In the genomic region with DNA sequence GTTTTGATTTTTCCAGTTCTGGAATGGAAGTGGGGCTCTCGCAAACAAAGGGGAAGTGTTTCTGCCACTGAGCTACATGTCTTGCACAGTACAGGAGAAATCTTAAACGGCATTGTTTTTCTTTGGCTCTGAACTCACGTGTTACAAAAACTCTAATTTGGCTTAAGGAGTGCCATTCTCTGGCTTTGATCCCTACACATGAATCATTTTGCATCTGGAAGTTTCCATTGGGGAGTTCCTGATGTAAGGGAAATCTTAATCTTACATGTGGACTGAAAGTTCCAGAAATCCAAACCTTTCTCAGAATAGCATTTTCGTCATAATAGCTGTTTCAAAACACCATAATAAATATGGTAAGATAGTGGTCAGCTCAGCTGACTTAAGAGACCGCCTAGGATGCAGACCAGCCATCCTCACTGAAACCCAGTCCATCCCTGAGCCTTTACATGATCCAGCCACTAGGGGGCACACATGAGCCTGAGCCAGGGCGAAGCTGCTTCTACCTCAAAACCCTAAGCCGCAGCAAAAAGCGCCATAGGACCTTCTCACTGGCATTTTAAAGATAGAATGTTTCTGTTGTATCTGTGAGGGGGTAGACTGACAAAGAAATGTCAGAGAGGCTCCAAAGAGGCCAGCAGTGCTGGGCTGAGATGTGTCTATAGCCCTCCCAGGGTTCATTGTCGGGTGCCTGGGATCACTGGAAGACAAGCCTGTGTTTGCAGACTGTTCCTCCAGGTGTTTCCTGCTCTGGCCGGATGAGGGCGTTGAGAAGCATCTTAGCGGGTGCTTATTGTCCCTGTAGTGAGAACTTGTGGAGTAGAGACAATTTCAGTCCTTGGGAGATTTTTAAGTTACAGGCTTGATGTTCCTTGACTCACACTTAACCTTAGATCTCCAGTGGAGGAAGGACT, we compare ENCODE assay signal across 8 mouse cellular contexts. TPM values are rescaled to one million over a fixed set of nuclear protein-coding genes. Genes with fewer than 3 reads are reported as not detected.
A peak's percentile ranks its signal among the peaks of the same experiment; 100 is the strongest.
DNase-seq lines count a peak whose midpoint lies in the region; ATAC-seq lines count a peak whose summit lies in the region.

No protein-coding gene starts in this region.

- DNase-seq in adrenal gland, adult 2 months: peak; percentile 92
- peak; percentile 88 for DNase-seq in embryo, embryonic 11 days
- peak; percentile 77 to 83 for DNase-seq in gastrocnemius, postnatal 36 days
- peak; percentile 84 to 89 for DNase-seq in left cerebral cortex, postnatal 14 days (ENCODE audit: low spot score in 2 of 2)
- peak; percentile 86 for DNase-seq in midbrain, embryonic 10.5 days (ENCODE audit: low spot score)
- peak; percentile 90 for DNase-seq in right cerebral cortex, postnatal 4 days
- DNase-seq in MN1 (ENCODE audit: low spot score): no peak

- peak overlapping the region; percentile 42 for H3K4me2 ChIP-seq in intestine, embryonic 15.5 days (replicated peaks)

- no peak overlapping the region for H3K9ac ChIP-seq in intestine, embryonic 15.5 days

- H3K9me3 ChIP-seq in intestine, embryonic 15.5 days: no peaks in the 10 kb centered on the region
- H3K9me3 ChIP-seq in midbrain, embryonic 10.5 days (replicated peaks): no peaks in the 10 kb centered on the region

- H3K4me1 ChIP-seq in intestine, embryonic 15.5 days (replicated peaks): peaks cover 5% of the 10 kb centered on the region
- H3K4me1 ChIP-seq in midbrain, embryonic 10.5 days: peaks cover 26% of the 10 kb centered on the region

- H3K36me3 ChIP-seq in intestine, embryonic 15.5 days: no peaks in the 10 kb centered on the region
- H3K36me3 ChIP-seq in midbrain, embryonic 10.5 days: no peaks in the 10 kb centered on the region

- ATAC-seq in intestine, embryonic 15.5 days: peak; percentile 57; the same call in 1 of the 2 replicates

- 0 out of 2 replicates have a peak overlapping the region, but pooled peaks have one; percentile 9 for H3K27ac ChIP-seq in intestine, embryonic 15.5 days
- H3K27ac ChIP-seq in midbrain, embryonic 10.5 days (replicated peaks): peak overlapping the region; percentile 56

- no peak overlapping the region for H3K4me3 ChIP-seq in intestine, embryonic 15.5 days (replicated peaks)
- peak overlapping the region; percentile 45 for H3K4me3 ChIP-seq in midbrain, embryonic 10.5 days

- H3K27me3 ChIP-seq in intestine, embryonic 15.5 days (replicated peaks): no peaks in the 10 kb centered on the region
- peaks cover 25% of the 10 kb centered on the region for H3K27me3 ChIP-seq in midbrain, embryonic 10.5 days (ENCODE audit: low read depth, poor library complexity, severe bottlenecking)

- intact Hi-C loops in gastrocnemius, postnatal 36 days (cut with DNase I): loop anchor here (2.0 kb wide), 1 partner anchor 208 kb away; no protein-coding TSS in a partner anchor
- intact Hi-C loops in left cerebral cortex, postnatal 14 days (cut with DNase I): loop anchor here (5.0 kb wide), 2 partner anchors 109 to 209 kb away; no protein-coding TSS in a partner anchor

- WGBS in intestine, embryonic 15.5 days: 15% methylated on average over 12 of the region's 12 CpGs
- WGBS in midbrain, embryonic 10.5 days: 18% methylated on average over 12 of the region's 12 CpGs

RNA-seq across cellular contexts. Expression of gene Akap2, which starts 44.2 kb away (rescaled TPM):
- total RNA-seq in adrenal gland, adult 2 months (2021): 100 to 1,000 TPM in 1 of 2 experiments, 10 to 100 TPM in 1; 99.1 to 186 TPM
- polyA plus RNA-seq in adrenal gland, adult 2 months (2012; rRNA removed): 56.4 and 60.7 TPM in 2 replicates
- total RNA-seq in gastrocnemius, postnatal 36 days (2021): 10 to 100 TPM; 29.6 to 35.6 TPM
- polyA plus RNA-seq in intestine, embryonic 15.5 days (2015; fragmentation: Nextera tagmentation; extraction: Ambion mirVana): 22.3 and 22.5 TPM in 2 replicates
- 10 to 100 TPM; 34.4 to 39.5 TPM for total RNA-seq in left cerebral cortex, postnatal 14 days (2021)
- 22.2 and 26.3 TPM in 2 replicates for polyA plus RNA-seq in midbrain, embryonic 10.5 days (2016; fragmentation: Nextera tagmentation; extraction: Ambion mirVana)
